Mouse (Mus musculus) liver, embryonic 12.5 days (tissue): ENCODE measurements around the gene Wfdc15a. TPM values are rescaled to one million over a fixed set of nuclear protein-coding genes. Genes with fewer than 3 reads are reported as not detected.

Source experiments
- ATAC-seq: fragments of 200-750 bp; cut with Nextera tagmentation; 2 replicates; pipeline ENCODE4 v1.8.0; 2017; ENCODE audit warnings: moderate number of reproducible peaks, mild to moderate bottlenecking, moderate library complexity
- H3K27ac ChIP-seq: fragments of 300-500 bp; sonication (generic); 2 replicates; pipeline ENCODE4 v1.5.1; 2016; ENCODE audit warnings: mild to moderate bottlenecking
- H3K27me3 ChIP-seq: fragments of 300-500 bp; sonication (generic); replicated peaks from 2 replicates; pipeline ENCODE4 v1.6.1; 2016; ENCODE audit warnings: mild to moderate bottlenecking, moderate library complexity
- H3K36me3 ChIP-seq: fragments of 300-500 bp; sonication (generic); 2 replicates; pipeline ENCODE4 v1.6.1; 2016; ENCODE audit warnings: mild to moderate bottlenecking, moderate library complexity
- H3K4me1 ChIP-seq: fragments of 300-500 bp; sonication (generic); 2 replicates; pipeline ENCODE4 v1.6.1; 2016
- H3K4me2 ChIP-seq: fragments of 300-500 bp; sonication (generic); 2 replicates; pipeline ENCODE4 v1.6.1; 2016; ENCODE audit warnings: mild to moderate bottlenecking, moderate library complexity
- H3K4me3 ChIP-seq: fragments of 300-500 bp; sonication (generic); 2 replicates; pipeline ENCODE4 v1.5.1; 2016; ENCODE audit warnings: mild to moderate bottlenecking, moderate library complexity
- H3K9ac ChIP-seq: fragments of 300-500 bp; sonication (generic); 2 replicates; pipeline ENCODE4 v1.6.1; 2016; ENCODE audit warnings: mild to moderate bottlenecking, moderate library complexity
- H3K9me3 ChIP-seq: fragments of 300-500 bp; sonication (generic); replicated peaks from 2 replicates; pipeline ENCODE4 v1.6.1; 2016; ENCODE audit warnings: mild to moderate bottlenecking, moderate library complexity
- WGBS: fragments of 180-500 bp; shearing (Covaris S2); methylation state at CpG from one replicate; pipeline ENCODE4 v1.1.7; 2016; ENCODE audit not compliant: insufficient replicate concordance; 5-methylcytosine and 5-hydroxymethylcytosine counted together
- polyA plus RNA-seq: library from polyadenylated mRNA; unstranded; fragments of >200 nt; fragmentation: Nextera tagmentation; extraction: Ambion mirVana; gene quantifications from 2 replicates; pipeline ENCODE4 v1.2.1, GENCODE M21; 2016

Gene Wfdc15a
- polyA plus RNA-seq, 1 experiment from 2014 or later = not detected

GRCm38 (mm10) chr2:164150086-164150760 lies 49.7 kb downstream of the Wfdc15a start:
- no peak for ATAC-seq
- no peak overlapping the region for H3K27ac ChIP-seq
- H3K4me2 ChIP-seq = no peak overlapping the region
- 65% methylated on average over 14 of the region's 14 CpGs for WGBS
- H3K36me3 ChIP-seq = peaks cover 53% of the 10 kb centered on the region
- H3K9me3 ChIP-seq = no peaks in the 10 kb centered on the region
- H3K4me3 ChIP-seq = no peak overlapping the region
- no peaks in the 10 kb centered on the region for H3K4me1 ChIP-seq
- H3K9ac ChIP-seq = no peak overlapping the region
- no peaks in the 10 kb centered on the region for H3K27me3 ChIP-seq

Other genes starting within 250 kb of the Wfdc15a start
- 154 and 161 TPM in 2 replicates for gene Ywhab, start 205.2 kb downstream of the Wfdc15a start, polyA plus RNA-seq
- gene Pabpc1l, start 174.7 kb downstream of the Wfdc15a start, polyA plus RNA-seq = 0.17 and 0.31 TPM in 2 replicates
- 20.7 and 21.0 TPM in 2 replicates for gene Stk4, start 129.8 kb downstream of the Wfdc15a start, polyA plus RNA-seq
- gene Tomm34, start 129.0 kb downstream of the Wfdc15a start, polyA plus RNA-seq = 32.4 TPM in 2 replicates
- not detected in 2 replicates for gene Kcns1, start 29.0 kb downstream of the Wfdc15a start, polyA plus RNA-seq
- not detected in 2 replicates for gene Wfdc5, start 17.4 kb downstream of the Wfdc15a start, polyA plus RNA-seq
- not detected in 2 replicates for gene Wfdc12, start 9.5 kb downstream of the Wfdc15a start, polyA plus RNA-seq
- gene Wfdc15b, start 21.5 kb upstream of the Wfdc15a start, polyA plus RNA-seq = 0.30 TPM in 1 of 2 replicates, not detected in the other
- gene Svs2, start 38.3 kb upstream of the Wfdc15a start, polyA plus RNA-seq = not detected in 2 replicates
- gene Svs3b, start 56.5 kb upstream of the Wfdc15a start, polyA plus RNA-seq = not detected in 2 replicates
- not detected in 2 replicates for gene Svs4, start 78.3 kb upstream of the Wfdc15a start, polyA plus RNA-seq
- gene Svs3a, start 89.1 kb upstream of the Wfdc15a start, polyA plus RNA-seq = not detected in 2 replicates
- gene Svs6, start 116.6 kb upstream of the Wfdc15a start, polyA plus RNA-seq = not detected in 2 replicates
- not detected in 2 replicates for gene Svs5, start 132.6 kb upstream of the Wfdc15a start, polyA plus RNA-seq
- gene Slpi, start 189.0 kb upstream of the Wfdc15a start, polyA plus RNA-seq = 12.1 and 14.1 TPM in 2 replicates
- not detected in 2 replicates for gene Rbpjl, start 203.0 kb upstream of the Wfdc15a start, polyA plus RNA-seq
- 0.28 and 0.41 TPM in 2 replicates for gene Matn4, start 205.0 kb upstream of the Wfdc15a start, polyA plus RNA-seq
- gene Sdc4, start 243.8 kb upstream of the Wfdc15a start, polyA plus RNA-seq = 31.3 and 31.8 TPM in 2 replicates